Mouse (Mus musculus) liver, embryonic 12.5 days (tissue): ENCODE data around the gene Obsl1. TPM values are rescaled to one million over a fixed set of nuclear protein-coding genes. Genes with fewer than 3 reads are reported as not detected.

Source experiments
- ATAC-seq: fragments of 200-750 bp; cut with Nextera tagmentation; 2 replicates; pipeline ENCODE4 v1.8.0; 2017; ENCODE audit warnings: moderate number of reproducible peaks, mild to moderate bottlenecking, moderate library complexity
- H3K27ac ChIP-seq: fragments of 300-500 bp; sonication (generic); 2 replicates; pipeline ENCODE4 v1.5.1; 2016; ENCODE audit warnings: mild to moderate bottlenecking
- H3K27me3 ChIP-seq: fragments of 300-500 bp; sonication (generic); replicated peaks from 2 replicates; pipeline ENCODE4 v1.6.1; 2016; ENCODE audit warnings: mild to moderate bottlenecking, moderate library complexity
- H3K36me3 ChIP-seq: fragments of 300-500 bp; sonication (generic); 2 replicates; pipeline ENCODE4 v1.6.1; 2016; ENCODE audit warnings: mild to moderate bottlenecking, moderate library complexity
- H3K4me1 ChIP-seq: fragments of 300-500 bp; sonication (generic); 2 replicates; pipeline ENCODE4 v1.6.1; 2016
- H3K4me2 ChIP-seq: fragments of 300-500 bp; sonication (generic); 2 replicates; pipeline ENCODE4 v1.6.1; 2016; ENCODE audit warnings: mild to moderate bottlenecking, moderate library complexity
- H3K4me3 ChIP-seq: fragments of 300-500 bp; sonication (generic); 2 replicates; pipeline ENCODE4 v1.5.1; 2016; ENCODE audit warnings: mild to moderate bottlenecking, moderate library complexity
- H3K9ac ChIP-seq: fragments of 300-500 bp; sonication (generic); 2 replicates; pipeline ENCODE4 v1.6.1; 2016; ENCODE audit warnings: mild to moderate bottlenecking, moderate library complexity
- H3K9me3 ChIP-seq: fragments of 300-500 bp; sonication (generic); replicated peaks from 2 replicates; pipeline ENCODE4 v1.6.1; 2016; ENCODE audit warnings: mild to moderate bottlenecking, moderate library complexity
- WGBS: fragments of 180-500 bp; shearing (Covaris S2); methylation state at CpG from one replicate; pipeline ENCODE4 v1.1.7; 2016; ENCODE audit not compliant: insufficient replicate concordance; 5-methylcytosine and 5-hydroxymethylcytosine counted together
- polyA plus RNA-seq: library from polyadenylated mRNA; unstranded; fragments of >200 nt; fragmentation: Nextera tagmentation; extraction: Ambion mirVana; gene quantifications from 2 replicates; pipeline ENCODE4 v1.2.1, GENCODE M21; 2016

Obsl1 gene
- 25.2 and 27.9 TPM in 2 replicates for polyA plus RNA-seq

DNA sequence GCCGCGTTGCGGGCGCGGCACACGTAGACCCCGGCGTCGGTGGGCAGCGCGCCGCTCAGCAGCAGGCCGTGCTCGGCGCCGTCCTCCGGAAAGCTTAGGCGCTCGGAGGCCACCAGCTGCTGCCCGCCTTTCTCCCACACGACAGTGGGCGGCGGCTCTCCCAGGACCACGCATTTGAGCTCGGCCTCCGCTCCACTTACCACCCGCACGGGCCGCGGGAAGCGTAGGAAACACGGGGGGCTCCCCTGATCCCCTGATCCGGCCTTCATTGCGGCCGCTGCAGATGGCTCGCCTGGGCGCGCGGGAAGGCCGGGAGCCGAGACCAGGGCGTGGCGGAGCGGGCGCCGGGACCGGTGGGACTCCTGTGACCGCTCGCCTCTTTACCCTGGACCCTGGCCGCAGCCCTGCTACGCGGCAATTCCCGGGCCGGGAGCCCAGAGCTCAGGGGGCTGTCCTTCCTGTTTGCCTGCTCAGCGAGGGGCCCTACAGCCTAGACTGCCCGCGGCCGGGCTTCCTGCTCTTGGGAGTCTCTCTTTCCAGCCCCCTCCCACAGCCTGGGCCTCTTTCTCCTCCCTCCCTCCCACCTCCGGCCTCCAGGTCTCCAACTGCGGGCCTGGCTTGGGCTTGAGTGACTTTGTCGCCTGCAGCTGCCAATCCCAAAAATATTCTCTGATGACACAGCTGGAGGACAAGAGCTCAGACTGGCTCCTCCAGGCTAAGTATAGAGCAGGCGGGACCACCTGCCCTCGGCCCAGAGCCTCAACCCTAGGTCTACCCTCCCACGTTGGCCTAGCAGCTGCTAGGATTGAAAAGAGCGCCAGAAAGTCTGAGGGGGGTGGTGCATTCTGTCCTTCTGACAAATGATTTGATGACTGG, at the start of gene Obsl1:
Gene Obsl1 (minus strand): TSS at position 497 of the 876 bp plus-strand sequence.
- peak within 1 kb of the TSS; percentile 81 for H3K27ac ChIP-seq
- H3K27me3 ChIP-seq = peaks cover 85% of the 10 kb centered on the region
- WGBS = 2% methylated on average over 59 of the region's 65 CpGs
- peak within 1 kb of the TSS; percentile 69 for H3K9ac ChIP-seq
- no peaks in the 10 kb centered on the region for H3K9me3 ChIP-seq
- H3K36me3 ChIP-seq = peaks cover 25% of the 10 kb centered on the region
- ATAC-seq = peak; percentile 65
- peaks cover 35% of the 10 kb centered on the region for H3K4me1 ChIP-seq
- peak within 1 kb of the TSS; percentile 62 for H3K4me2 ChIP-seq
- H3K4me3 ChIP-seq = peak within 1 kb of the TSS; percentile 61

DNA sequence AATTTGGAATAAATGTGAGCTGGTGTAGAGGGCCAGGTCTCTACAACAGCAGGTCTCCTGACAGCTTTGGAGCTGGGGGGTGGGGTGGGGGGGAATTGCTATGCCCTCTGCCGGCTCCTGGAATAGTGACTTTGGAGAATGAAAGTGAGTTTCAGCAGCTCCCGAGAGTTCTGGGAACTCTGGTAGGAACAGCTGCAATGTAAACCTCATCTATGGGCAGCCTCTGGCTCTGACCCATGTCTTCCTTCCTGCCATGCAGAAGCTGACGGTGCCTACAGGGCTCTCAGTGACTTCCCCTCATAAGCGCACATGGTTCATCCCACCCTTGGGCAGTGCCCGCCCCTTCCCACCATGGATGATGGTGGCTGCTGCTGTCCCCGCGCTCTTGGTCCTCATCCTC, 49.4 kb upstream of the Obsl1 start:
- Histone ChIP-seq H3K4me3 (no peak overlapping the region), H3K9ac (no peak overlapping the region), H3K9me3 (no peaks in the 10 kb centered on the region), H3K4me2 (no peak overlapping the region), H3K4me1 (peaks cover 4% of the 10 kb centered on the region; the same call in 1 of the 2 replicates), H3K27me3 (peaks cover 45% of the 10 kb centered on the region), H3K27ac (no peak overlapping the region), H3K36me3 (no peaks in the 10 kb centered on the region; the same call in 1 of the 2 replicates)
- no peak for ATAC-seq
- 69% methylated on average over 7 of the region's 7 CpGs for WGBS

DNA sequence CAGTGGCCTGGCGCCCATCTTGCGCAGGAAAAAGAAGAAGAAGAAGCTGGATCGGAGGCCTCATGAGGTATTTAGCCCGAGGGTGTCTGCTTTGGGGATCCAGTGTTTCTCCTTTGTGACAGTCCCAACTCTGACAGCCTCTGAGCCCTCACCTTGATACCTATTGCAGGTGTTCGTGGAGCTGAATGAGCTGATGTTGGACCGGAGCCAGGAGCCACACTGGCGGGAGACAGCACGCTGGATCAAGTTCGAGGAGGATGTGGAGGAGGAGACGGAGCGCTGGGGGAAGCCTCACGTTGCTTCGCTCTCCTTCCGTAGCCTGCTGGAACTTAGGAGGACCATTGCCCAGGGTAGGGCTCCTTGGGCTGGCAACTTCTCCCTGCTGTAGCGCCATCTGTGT, 44.3 kb upstream of the Obsl1 start:
- no peak overlapping the region for H3K27ac ChIP-seq
- 73% methylated on average over 15 of the region's 15 CpGs for WGBS
- H3K4me2 ChIP-seq = no peak overlapping the region
- H3K9ac ChIP-seq = no peak overlapping the region
- H3K4me3 ChIP-seq = no peak overlapping the region
- no peaks in the 10 kb centered on the region; the same call in 1 of the 2 replicates for H3K36me3 ChIP-seq
- no peak for ATAC-seq
- H3K4me1 ChIP-seq = peaks cover 4% of the 10 kb centered on the region; the same call in 1 of the 2 replicates
- no peaks in the 10 kb centered on the region for H3K9me3 ChIP-seq
- peaks cover 50% of the 10 kb centered on the region for H3K27me3 ChIP-seq

DNA sequence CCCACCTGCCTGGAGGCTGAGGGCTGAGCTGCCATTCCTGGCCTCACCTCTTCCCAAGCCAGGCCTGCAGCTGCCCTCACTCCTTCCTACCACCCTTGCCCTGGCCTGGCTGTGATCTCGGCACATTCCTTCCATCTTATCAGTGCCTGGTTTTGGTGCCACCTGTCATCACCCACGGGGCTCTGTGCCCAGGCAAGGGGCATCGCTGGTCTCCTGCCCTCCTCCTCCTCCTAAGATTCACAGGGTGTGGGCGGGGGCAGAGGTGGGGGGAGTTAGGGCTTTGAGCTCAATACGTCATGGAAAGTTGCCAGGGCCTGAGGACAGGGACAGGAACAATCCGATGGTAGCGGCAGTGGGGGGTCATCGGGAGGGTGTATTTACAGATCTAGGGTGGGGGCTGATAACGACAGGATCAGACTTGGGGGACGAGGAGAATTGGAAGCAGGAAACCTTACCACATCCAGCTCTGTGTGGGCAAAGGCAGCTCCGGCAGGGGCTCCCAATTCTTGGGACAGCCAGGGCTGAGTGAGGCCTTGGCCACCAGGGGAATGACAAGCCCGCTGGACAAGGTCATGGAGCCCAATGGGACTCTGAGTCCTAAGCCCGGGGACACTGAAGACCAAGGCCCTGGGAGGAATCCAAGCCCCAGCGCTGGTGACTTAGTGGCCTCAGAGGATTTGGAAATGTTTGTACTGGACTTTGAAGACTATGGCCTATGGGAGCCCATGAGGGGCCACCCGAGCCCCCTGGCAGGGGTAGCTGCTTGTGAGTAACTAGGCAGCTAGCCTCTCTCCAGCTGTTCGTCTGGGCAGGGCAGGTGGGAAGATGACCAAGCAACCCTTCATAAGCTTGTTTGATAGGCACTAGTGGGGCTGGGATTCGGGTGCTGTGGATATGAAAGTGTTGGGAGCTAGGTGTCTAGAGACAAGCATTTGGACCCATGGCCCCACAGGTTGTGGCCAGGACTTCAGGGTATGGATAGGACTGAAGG, 43.3 kb upstream of the Obsl1 start:
- Histone ChIP-seq H3K27ac (no peak overlapping the region), H3K36me3 (no peaks in the 10 kb centered on the region; the same call in 1 of the 2 replicates), H3K27me3 (peaks cover 60% of the 10 kb centered on the region), H3K4me2 (no peak overlapping the region), H3K4me1 (peaks cover 4% of the 10 kb centered on the region; the same call in 1 of the 2 replicates), H3K9ac (no peak overlapping the region), H3K4me3 (no peak overlapping the region), H3K9me3 (no peaks in the 10 kb centered on the region)
- ATAC-seq = no peak
- WGBS = 63% methylated on average over 17 of the region's 17 CpGs

DNA sequence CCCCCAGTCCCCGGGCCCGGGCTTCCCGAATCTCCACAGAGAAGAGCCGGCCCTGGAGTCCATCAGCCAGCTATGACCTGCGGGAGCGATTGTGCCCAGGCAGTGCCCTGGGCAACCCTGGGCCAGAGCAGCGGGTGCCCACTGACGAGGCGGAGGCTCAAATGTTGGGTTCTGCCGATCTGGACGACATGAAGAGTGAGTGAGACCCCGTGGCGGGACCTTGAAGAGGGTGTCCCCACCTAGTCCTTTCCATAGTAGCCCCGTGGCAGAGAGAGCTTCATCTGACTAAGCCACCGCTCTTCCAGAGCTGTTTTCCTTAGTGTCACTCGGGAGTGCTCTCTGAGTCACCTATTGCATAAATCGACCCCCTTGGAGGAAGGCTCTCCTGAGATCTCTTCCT, 42.6 kb upstream of the Obsl1 start:
- H3K4me3 ChIP-seq = no peak overlapping the region
- H3K27me3 ChIP-seq = peaks cover 64% of the 10 kb centered on the region
- H3K4me1 ChIP-seq = peaks cover 4% of the 10 kb centered on the region; the same call in 1 of the 2 replicates
- H3K36me3 ChIP-seq = no peaks in the 10 kb centered on the region; the same call in 1 of the 2 replicates
- H3K4me2 ChIP-seq = no peak overlapping the region
- 71% methylated on average over 17 of the region's 17 CpGs for WGBS
- no peak overlapping the region for H3K9ac ChIP-seq
- H3K27ac ChIP-seq = no peak overlapping the region
- ATAC-seq = no peak
- no peaks in the 10 kb centered on the region for H3K9me3 ChIP-seq

DNA sequence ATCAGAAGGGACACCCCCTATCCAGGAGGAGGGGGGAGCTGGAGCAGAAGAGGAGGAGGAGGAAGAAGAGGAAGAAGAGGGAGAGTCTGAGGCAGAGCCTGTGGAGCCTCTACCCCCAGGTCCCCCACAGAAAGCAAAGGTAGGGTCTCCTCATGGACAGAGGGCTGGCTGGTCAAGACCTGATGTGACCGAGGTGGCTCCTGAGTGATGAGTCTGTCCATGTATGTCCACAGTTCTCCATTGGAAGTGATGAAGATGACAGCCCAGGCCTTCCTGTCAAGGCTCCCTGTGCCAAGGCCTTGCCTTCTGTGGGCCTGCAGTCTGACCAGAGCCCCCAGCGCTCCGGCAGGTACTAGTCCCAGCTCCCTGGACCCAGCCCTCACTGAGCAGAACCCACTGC, 41.8 kb upstream of the Obsl1 start:
- Histone ChIP-seq H3K4me1 (peaks cover 4% of the 10 kb centered on the region; the same call in 1 of the 2 replicates), H3K27ac (no peak overlapping the region), H3K27me3 (peaks cover 64% of the 10 kb centered on the region), H3K9me3 (no peaks in the 10 kb centered on the region), H3K4me2 (no peak overlapping the region), H3K36me3 (no peaks in the 10 kb centered on the region; the same call in 1 of the 2 replicates), H3K9ac (no peak overlapping the region), H3K4me3 (no peak overlapping the region)
- WGBS = 77% methylated on average over 3 of the region's 3 CpGs
- no peak for ATAC-seq

DNA sequence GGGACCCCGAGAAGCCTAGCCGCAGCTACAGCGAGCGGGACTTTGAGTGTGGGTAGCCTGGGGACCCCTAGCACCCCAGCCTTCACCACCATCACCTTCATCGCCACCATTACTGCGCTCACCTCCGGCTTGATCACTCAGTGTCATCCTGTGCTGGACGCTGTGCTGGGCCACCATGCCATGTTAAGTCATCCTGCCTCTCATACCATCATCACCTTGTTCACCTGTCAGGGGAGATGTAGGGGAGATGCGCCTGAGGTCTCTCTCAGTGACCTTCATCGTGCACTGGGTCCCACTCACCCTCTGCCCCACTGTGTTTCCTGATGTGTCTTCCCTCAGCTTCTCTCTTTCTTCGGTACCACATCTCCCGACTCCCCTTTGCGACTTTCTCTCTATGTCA, 41.1 kb upstream of the Obsl1 start:
- Histone ChIP-seq H3K9ac (no peak overlapping the region), H3K27me3 (peaks cover 64% of the 10 kb centered on the region), H3K4me2 (no peak overlapping the region), H3K4me1 (peaks cover 4% of the 10 kb centered on the region; the same call in 1 of the 2 replicates), H3K27ac (no peak overlapping the region), H3K9me3 (no peaks in the 10 kb centered on the region), H3K4me3 (no peak overlapping the region), H3K36me3 (no peaks in the 10 kb centered on the region; the same call in 1 of the 2 replicates)
- 81% methylated on average over 13 of the region's 13 CpGs for WGBS
- no peak for ATAC-seq

DNA sequence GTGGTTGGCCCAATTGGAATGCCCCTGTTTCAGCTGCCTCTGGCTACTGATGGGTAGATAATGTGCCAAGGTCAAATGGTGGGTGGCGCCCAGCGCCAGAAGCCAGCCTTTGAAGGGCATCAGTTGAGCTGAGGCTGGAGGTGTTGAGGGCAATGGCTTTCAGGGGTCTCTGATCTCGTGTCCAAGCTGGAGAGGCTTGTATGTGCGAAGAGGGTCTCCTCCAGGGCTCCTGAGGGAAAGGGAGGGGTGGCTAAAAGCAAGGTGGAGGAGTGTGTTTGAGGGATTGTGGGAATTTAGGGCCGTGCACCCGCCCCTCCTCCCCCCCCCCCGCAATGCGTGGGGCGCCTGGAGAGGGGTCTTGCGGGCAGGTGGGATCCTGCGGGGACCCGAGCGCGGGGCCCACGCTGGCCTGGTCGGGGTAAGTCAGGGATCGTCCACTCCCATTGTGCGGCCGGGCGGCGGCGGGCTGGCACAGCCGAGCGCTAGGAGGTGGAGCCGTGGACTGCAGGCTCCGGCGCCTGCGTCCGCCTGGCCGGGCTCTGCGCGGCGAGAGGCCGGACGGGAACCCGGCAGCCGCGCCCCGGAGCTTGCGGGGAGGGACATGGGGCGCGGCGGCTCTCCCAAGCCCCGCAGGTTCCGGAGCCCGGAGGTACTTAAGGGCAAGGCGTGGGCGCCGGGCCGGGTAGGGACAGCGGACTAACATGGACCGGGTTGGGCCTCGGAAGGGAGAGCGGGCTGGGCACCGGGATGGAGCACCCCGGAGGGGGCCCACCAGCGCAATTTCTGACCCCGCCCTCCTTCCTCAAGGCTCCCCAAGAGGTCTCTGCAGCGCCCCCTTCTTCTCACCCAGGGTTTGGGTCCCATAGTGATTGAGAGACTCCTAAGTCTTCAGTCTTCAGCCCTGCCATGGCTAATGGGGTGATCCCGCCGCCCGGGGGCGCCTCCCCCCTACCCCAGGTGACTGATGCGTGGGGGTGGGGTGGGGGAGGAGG, 40.0 kb upstream of the Obsl1 start, which contains the start of gene Slc4a3:
Gene Slc4a3 (plus strand): TSS at position 302 of the 992 bp plus-strand sequence.
- Histone ChIP-seq H3K9me3 (no peaks in the 10 kb centered on the region), H3K9ac (peak within 1 kb of the TSS; percentile 23), H3K4me3 (peak within 1 kb of the TSS; percentile 44), H3K4me2 (peak within 1 kb of the TSS; percentile 56), H3K36me3 (no peaks in the 10 kb centered on the region), H3K4me1 (peaks cover 4% of the 10 kb centered on the region; the same call in 1 of the 2 replicates), H3K27ac (no peak within 1 kb of the TSS), H3K27me3 (peaks cover 60% of the 10 kb centered on the region)
- 2% methylated on average over 50 of the region's 64 CpGs for WGBS
- ATAC-seq = peak; percentile 38; the same call in 1 of the 2 replicates

DNA sequence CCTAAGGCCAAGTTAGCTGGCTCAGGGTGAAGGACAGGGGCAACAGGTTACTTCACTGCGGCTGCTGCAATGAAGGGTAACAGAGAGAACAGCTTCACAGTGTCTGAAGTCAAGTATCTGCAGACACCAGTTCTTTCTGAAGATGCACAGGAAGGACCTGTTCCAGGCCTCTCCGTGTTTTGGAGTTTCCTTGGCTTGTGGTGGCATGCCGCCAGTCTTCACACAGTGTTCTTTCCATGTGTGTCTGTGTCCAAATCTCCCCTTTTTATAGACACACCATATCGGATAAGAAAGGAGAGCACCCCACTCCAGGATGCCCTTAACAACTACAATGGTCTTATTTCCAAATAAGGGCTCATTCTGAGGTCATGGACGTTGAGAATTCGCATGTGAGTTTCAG, 38.1 kb upstream of the Obsl1 start:
- Histone ChIP-seq H3K4me3 (no peak overlapping the region), H3K27ac (no peak overlapping the region), H3K9me3 (no peaks in the 10 kb centered on the region), H3K36me3 (no peaks in the 10 kb centered on the region), H3K27me3 (peaks cover 50% of the 10 kb centered on the region), H3K9ac (no peak overlapping the region), H3K4me2 (no peak overlapping the region), H3K4me1 (peaks cover 4% of the 10 kb centered on the region; the same call in 1 of the 2 replicates)
- 61% methylated on average over 6 of the region's 6 CpGs for WGBS
- ATAC-seq = no peak

DNA sequence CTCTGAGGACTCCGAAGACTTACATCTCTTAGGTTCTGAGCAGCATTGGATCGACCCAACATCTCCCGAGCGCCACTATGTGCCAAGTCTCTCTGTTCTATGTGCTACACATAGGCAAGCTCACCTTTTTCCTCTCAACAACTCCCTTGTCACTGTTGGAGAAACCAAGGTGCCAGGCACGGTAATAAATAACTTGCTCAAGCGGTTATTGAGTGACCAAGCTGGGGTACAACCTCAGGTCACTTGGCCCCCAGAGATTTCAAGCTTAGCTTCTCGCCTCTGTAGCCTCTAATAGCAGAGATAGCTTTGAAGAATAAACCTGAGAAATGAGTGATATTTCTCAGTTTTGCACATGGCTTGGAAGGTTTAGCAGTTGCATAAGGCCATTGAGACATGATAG, 35.2 kb upstream of the Obsl1 start:
- 71% methylated on average over 7 of the region's 7 CpGs for WGBS
- Histone ChIP-seq H3K4me3 (no peak overlapping the region), H3K27ac (no peak overlapping the region), H3K4me2 (no peak overlapping the region), H3K36me3 (peaks cover 2% of the 10 kb centered on the region; the same call in 1 of the 2 replicates), H3K27me3 (peaks cover 24% of the 10 kb centered on the region), H3K9ac (no peak overlapping the region), H3K9me3 (no peaks in the 10 kb centered on the region), H3K4me1 (0 out of 2 replicates have a peak, but pooled peaks cover under 1% of the 10 kb centered on the region)
- ATAC-seq = no peak
